Mouse (Mus musculus): ENCODE data around the gene Btd. TPM values are rescaled to one million over a fixed set of nuclear protein-coding genes. Genes with fewer than 3 reads are reported as not detected.

The Btd gene
- polyA plus RNA-seq, 1 experiment, result 42.9 TPM

DNA sequence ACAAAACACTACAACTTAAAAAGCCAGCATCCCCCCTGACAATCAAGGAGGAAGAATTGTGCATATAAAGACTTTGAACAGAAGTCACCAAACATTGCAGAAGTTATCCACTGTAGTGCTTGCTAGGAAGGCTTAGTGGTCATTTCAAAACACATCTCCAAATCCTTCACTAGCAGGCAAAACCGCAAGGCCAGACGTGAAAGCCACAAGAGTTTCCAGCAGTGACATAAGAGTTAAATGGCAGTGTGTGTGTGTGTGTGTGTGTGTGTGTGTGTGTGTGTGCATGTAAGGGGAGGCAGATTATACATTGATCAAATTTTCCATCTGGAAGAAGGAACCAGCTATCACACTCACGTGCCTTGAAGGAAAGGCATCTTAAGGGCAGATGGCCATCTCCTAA lies 22.8 kb upstream of the Btd start:
- DNase-seq, result no peak
- Histone ChIP-seq H3K4me1 (replicated peaks; ENCODE audit: control insufficient read depth, insufficient read depth, low read length) (no peaks in the 10 kb centered on the region), H3K36me3 (ENCODE audit: control insufficient read depth, insufficient read depth, low read length) (0 out of 2 replicates have a peak, but pooled peaks cover 4% of the 10 kb centered on the region), H3K4me3 (ENCODE audit: control insufficient read depth, insufficient read depth, low read length) (no peak overlapping the region), H3K27me3 (ENCODE audit: control insufficient read depth, insufficient read depth, low read length) (no peaks in the 10 kb centered on the region), H3K27ac (ENCODE audit: control insufficient read depth, insufficient read depth, low read length) (no peak overlapping the region)
- no peak for TF ChIP-seq CTCF (IDR thresholded peaks at IDR 0.05; ENCODE audit: borderline replicate concordance, control insufficient read depth, extremely low read depth, insufficient read depth, low read length, poor library complexity)
- 70% methylated on average over 3 of the region's 3 CpGs for WGBS

DNA sequence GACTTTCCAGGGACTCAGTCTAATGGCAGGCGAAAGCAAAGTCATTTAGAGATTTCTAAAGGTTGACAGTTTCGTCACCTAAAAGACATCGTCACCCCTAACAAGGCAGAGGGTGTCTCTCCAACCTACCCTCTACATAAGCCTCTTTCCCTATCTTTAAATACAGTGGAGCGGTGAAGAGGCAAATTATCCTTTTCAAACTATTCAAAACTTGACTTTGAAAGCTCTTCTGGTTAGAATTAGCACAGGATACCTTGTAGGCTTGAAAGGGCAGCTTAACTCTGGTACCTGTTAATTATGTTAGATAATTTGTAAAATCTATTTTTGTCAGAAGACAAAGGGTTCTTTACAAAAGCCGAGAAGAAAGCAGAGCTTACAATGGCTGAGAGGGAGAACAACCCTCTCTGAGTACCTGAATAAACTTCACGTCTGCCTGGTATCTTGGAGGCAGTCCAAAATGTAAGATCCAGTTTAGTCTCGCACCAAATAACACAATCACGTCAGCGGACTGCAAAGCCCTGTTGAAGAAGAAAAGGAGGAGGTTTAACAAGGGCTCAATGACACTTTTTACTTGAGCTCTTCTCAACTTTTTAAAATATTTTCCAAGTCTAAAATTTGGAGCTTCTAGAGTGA lies 20.1 kb upstream of the Btd start:
- no peak for DNase-seq
- no peak overlapping the region for H3K4me3 ChIP-seq (ENCODE audit: control insufficient read depth, insufficient read depth, low read length)
- TF ChIP-seq POLR2A (IDR thresholded peaks at IDR 0.05; ENCODE audit: control insufficient read depth, extremely low read depth, insufficient read depth, low read length, poor library complexity) (no peak), CTCF (IDR thresholded peaks at IDR 0.05; ENCODE audit: borderline replicate concordance, control insufficient read depth, extremely low read depth, insufficient read depth, low read length, poor library complexity) (no peak)
- no peak overlapping the region for H3K27ac ChIP-seq (ENCODE audit: control insufficient read depth, insufficient read depth, low read length)
- WGBS, result 97% methylated on average over 9 of the region's 9 CpGs
- H3K27me3 ChIP-seq (ENCODE audit: control insufficient read depth, insufficient read depth, low read length), result no peaks in the 10 kb centered on the region
- H3K36me3 ChIP-seq (ENCODE audit: control insufficient read depth, insufficient read depth, low read length), result 0 out of 2 replicates have a peak, but pooled peaks cover 4% of the 10 kb centered on the region
- H3K4me1 ChIP-seq (replicated peaks; ENCODE audit: control insufficient read depth, insufficient read depth, low read length), result no peaks in the 10 kb centered on the region

GRCm38 (mm10) chr14:31622748-31623147 lies 18.1 kb upstream of the Btd start:
- TF ChIP-seq POLR2A (IDR thresholded peaks at IDR 0.05; ENCODE audit: control insufficient read depth, extremely low read depth, insufficient read depth, low read length, poor library complexity) (no peak), CTCF (IDR thresholded peaks at IDR 0.05; ENCODE audit: borderline replicate concordance, control insufficient read depth, extremely low read depth, insufficient read depth, low read length, poor library complexity) (no peak)
- no peak overlapping the region for H3K27ac ChIP-seq (ENCODE audit: control insufficient read depth, insufficient read depth, low read length)
- DNase-seq, result no peak
- no peaks in the 10 kb centered on the region for H3K4me1 ChIP-seq (replicated peaks; ENCODE audit: control insufficient read depth, insufficient read depth, low read length)
- WGBS, result 94% methylated on average over 12 of the region's 12 CpGs
- no peak overlapping the region for H3K4me3 ChIP-seq (ENCODE audit: control insufficient read depth, insufficient read depth, low read length)
- no peaks in the 10 kb centered on the region for H3K27me3 ChIP-seq (ENCODE audit: control insufficient read depth, insufficient read depth, low read length)
- H3K36me3 ChIP-seq (ENCODE audit: control insufficient read depth, insufficient read depth, low read length), result 0 out of 2 replicates have a peak, but pooled peaks cover 4% of the 10 kb centered on the region

- Histone ChIP-seq H3K4me1 (replicated peaks; ENCODE audit: control insufficient read depth, insufficient read depth, low read length) (0 out of 2 replicates have a peak, but pooled peaks cover 3% of the 10 kb centered on the region), H3K27ac (ENCODE audit: control insufficient read depth, insufficient read depth, low read length) (no peak overlapping the region), H3K27me3 (ENCODE audit: control insufficient read depth, insufficient read depth, low read length) (no peaks in the 10 kb centered on the region), H3K36me3 (ENCODE audit: control insufficient read depth, insufficient read depth, low read length) (no peaks in the 10 kb centered on the region), H3K4me3 (ENCODE audit: control insufficient read depth, insufficient read depth, low read length) (no peak overlapping the region)
- no peak for DNase-seq
- 96% methylated on average over 7 of the region's 7 CpGs for WGBS
- TF ChIP-seq CTCF (IDR thresholded peaks at IDR 0.05; ENCODE audit: borderline replicate concordance, control insufficient read depth, extremely low read depth, insufficient read depth, low read length, poor library complexity) (no peak), POLR2A (IDR thresholded peaks at IDR 0.05; ENCODE audit: control insufficient read depth, extremely low read depth, insufficient read depth, low read length, poor library complexity) (no peak)
These were observed 10.2 kb upstream of the Btd start for GRCm38 (mm10) chr14:31630677-31631076.

GRCm38 (mm10) chr14:31640346-31640889 lies 410 bp upstream of the Btd start, which contains the start of gene Gm49387:
Gm49387 (minus strand) TSS chr14:31640878.
- H3K27me3 ChIP-seq (ENCODE audit: control insufficient read depth, insufficient read depth, low read length), result no peaks in the 10 kb centered on the region
- no peak for TF ChIP-seq CTCF (IDR thresholded peaks at IDR 0.05; ENCODE audit: borderline replicate concordance, control insufficient read depth, extremely low read depth, insufficient read depth, low read length, poor library complexity)
- no peak for TF ChIP-seq POLR2A (IDR thresholded peaks at IDR 0.05; ENCODE audit: control insufficient read depth, extremely low read depth, insufficient read depth, low read length, poor library complexity)
- no peaks in the 10 kb centered on the region for H3K36me3 ChIP-seq (ENCODE audit: control insufficient read depth, insufficient read depth, low read length)
- peak within 1 kb of the TSS; percentile 65 for H3K4me3 ChIP-seq (ENCODE audit: control insufficient read depth, insufficient read depth, low read length)
- H3K4me1 ChIP-seq (replicated peaks; ENCODE audit: control insufficient read depth, insufficient read depth, low read length), result peaks cover 6% of the 10 kb centered on the region
- DNase-seq, result peak; percentile 20
- H3K27ac ChIP-seq (ENCODE audit: control insufficient read depth, insufficient read depth, low read length), result peak within 1 kb of the TSS; percentile 73
- WGBS, result 1% methylated on average over 26 of the region's 26 CpGs

GRCm38 (mm10) chr14:31641506-31642155 lies 803 bp downstream of the Btd start:
- Histone ChIP-seq H3K27me3 (ENCODE audit: control insufficient read depth, insufficient read depth, low read length) (no peaks in the 10 kb centered on the region), H3K4me1 (replicated peaks; ENCODE audit: control insufficient read depth, insufficient read depth, low read length) (peaks cover 6% of the 10 kb centered on the region), H3K4me3 (ENCODE audit: control insufficient read depth, insufficient read depth, low read length) (0 out of 2 replicates have a peak overlapping the region, but pooled peaks have one; percentile 65), H3K36me3 (ENCODE audit: control insufficient read depth, insufficient read depth, low read length) (no peaks in the 10 kb centered on the region), H3K27ac (ENCODE audit: control insufficient read depth, insufficient read depth, low read length) (no peak overlapping the region)
- no peak for DNase-seq
- no peak for TF ChIP-seq POLR2A (IDR thresholded peaks at IDR 0.05; ENCODE audit: control insufficient read depth, extremely low read depth, insufficient read depth, low read length, poor library complexity)
- TF ChIP-seq CTCF (IDR thresholded peaks at IDR 0.05; ENCODE audit: borderline replicate concordance, control insufficient read depth, extremely low read depth, insufficient read depth, low read length, poor library complexity), result no peak
- WGBS, result 70% methylated on average over 9 of the region's 9 CpGs

Data from thymus, adult 2 months (tissue).